Mouse (Mus musculus): ENCODE data around the gene Uty.

Gene Uty

GRCm38 (mm10) chrY:1245426-1245863 is at the start of gene Uty:
TSS of gene Uty (minus strand) at chrY:1245759.
- peak; percentile 38 for DNase-seq (ENCODE audit: extremely low spot score, low spot score)

- DNase-seq (ENCODE audit: extremely low spot score, low spot score): no peak
These were observed 48.1 kb upstream of the Uty start for GRCm38 (mm10) chrY:1293708-1294107.

- DNase-seq (ENCODE audit: extremely low spot score, low spot score): peak; percentile 36
These were observed 40.7 kb upstream of the Uty start, which contains the start of gene Ddx3y for GRCm38 (mm10) chrY:1286171-1286795. TSS of gene Ddx3y (minus strand) at chrY:1286629.

GRCm38 (mm10) chrY:1285735-1286134 is 40.2 kb upstream of the Uty start:
- DNase-seq (ENCODE audit: extremely low spot score, low spot score): peak; percentile 15

GRCm38 (mm10) chrY:1246117-1246516 is 558 bp upstream of the Uty start:
- no peak for DNase-seq (ENCODE audit: extremely low spot score, low spot score)

GRCm38 (mm10) chrY:1244940-1245339 is 619 bp downstream of the Uty start:
- no peak for DNase-seq (ENCODE audit: extremely low spot score, low spot score)

GRCm38 (mm10) chrY:1244421-1244820 is 1.1 kb downstream of the Uty start:
- no peak for DNase-seq (ENCODE audit: extremely low spot score, low spot score)

GRCm38 (mm10) chrY:1220001-1220400 is 25.6 kb downstream of the Uty start:
- no peak for DNase-seq (ENCODE audit: extremely low spot score, low spot score)

GRCm38 (mm10) chrY:1178476-1178875 is 67.1 kb downstream of the Uty start:
- no peak for DNase-seq (ENCODE audit: extremely low spot score, low spot score)

- no peak for DNase-seq (ENCODE audit: extremely low spot score, low spot score)
These were observed 82.5 kb downstream of the Uty start for GRCm38 (mm10) chrY:1163054-1163453.

GRCm38 (mm10) chrY:1116153-1116552 is 129.4 kb downstream of the Uty start:
- no peak for DNase-seq (ENCODE audit: extremely low spot score, low spot score)

GRCm38 (mm10) chrY:1114016-1114415 is 131.5 kb downstream of the Uty start:
- DNase-seq (ENCODE audit: extremely low spot score, low spot score): no peak
